Mouse (Mus musculus) spleen, postnatal 10 days (tissue): Measurements from ENCODE around the gene Brd3os.
A peak's percentile ranks its signal among the peaks of the same experiment; 100 is the strongest.

Experiments
- DNase-seq, 2 experiments: peaks; one replicate each; pipeline ENCODE4 v3.0.0; 2021 to 2022; ENCODE audit warnings: low spot score in 2 of 2

The Brd3os gene

GRCm38 (mm10) chr2:27421293-27422068, 20.6 kb upstream of the Brd3os start:
- no peak for DNase-seq

GRCm38 (mm10) chr2:27423596-27423995, 18.5 kb upstream of the Brd3os start:
- DNase-seq: no peak

DNA sequence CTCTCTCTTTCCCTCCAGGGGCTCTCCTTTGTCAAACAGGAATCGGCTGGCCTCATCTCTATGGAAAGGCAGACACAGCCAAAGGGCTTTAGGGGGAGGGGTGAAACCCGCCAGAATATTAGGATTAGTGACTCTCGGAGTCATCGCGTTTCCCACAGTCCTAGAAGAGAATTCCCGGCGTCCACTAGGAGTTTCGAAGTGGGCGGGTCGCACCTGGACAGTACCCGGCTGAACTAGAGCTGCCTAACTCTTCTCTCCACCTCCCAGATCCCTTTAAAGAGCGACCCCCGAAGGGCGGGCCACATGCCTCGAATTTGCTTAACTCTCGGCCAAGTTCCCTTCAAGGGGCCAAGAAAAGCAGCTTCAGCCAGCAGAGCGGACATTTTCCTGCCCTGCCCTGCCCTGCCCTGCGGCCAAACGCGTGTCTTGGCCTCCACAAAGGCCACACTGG, 16.9 kb upstream of the Brd3os start:
- DNase-seq: no peak

DNA sequence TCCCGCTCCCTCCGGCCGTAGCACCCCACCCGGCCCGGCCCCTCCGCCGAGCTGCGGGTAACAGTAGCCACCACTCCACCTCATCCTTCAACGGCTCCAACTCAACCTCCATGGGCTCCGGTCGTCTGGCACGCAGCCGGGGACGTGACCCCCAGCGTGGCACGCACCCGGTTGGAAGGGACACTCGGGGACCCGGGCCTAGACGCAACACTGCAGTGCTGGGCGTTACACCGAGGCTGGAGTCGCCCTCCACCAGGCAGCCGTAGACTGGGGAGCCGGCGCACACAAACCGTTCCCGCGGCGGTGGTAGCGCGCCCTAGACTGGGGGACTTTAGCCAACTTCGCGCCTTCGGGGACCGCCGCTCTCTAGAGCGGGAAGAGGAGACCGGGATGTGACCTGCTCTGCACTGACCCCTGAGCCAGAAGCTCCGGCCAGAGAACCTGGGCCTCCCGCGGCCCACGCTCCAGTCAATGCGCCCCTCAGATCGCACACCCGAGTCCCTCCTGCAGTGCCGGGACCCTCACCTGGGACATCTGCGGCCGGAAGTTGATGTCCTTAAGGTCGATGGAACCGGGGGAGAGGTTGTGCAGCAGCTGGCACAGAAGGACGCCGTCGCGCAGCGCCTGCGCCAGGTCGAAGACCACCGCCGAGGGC, 16.2 kb upstream of the Brd3os start:
- peak in 1 of 2 experiments; percentile 49 for DNase-seq

GRCm38 (mm10) chr2:27426406-27426854, 15.7 kb upstream of the Brd3os start:
- no peak for DNase-seq

DNA sequence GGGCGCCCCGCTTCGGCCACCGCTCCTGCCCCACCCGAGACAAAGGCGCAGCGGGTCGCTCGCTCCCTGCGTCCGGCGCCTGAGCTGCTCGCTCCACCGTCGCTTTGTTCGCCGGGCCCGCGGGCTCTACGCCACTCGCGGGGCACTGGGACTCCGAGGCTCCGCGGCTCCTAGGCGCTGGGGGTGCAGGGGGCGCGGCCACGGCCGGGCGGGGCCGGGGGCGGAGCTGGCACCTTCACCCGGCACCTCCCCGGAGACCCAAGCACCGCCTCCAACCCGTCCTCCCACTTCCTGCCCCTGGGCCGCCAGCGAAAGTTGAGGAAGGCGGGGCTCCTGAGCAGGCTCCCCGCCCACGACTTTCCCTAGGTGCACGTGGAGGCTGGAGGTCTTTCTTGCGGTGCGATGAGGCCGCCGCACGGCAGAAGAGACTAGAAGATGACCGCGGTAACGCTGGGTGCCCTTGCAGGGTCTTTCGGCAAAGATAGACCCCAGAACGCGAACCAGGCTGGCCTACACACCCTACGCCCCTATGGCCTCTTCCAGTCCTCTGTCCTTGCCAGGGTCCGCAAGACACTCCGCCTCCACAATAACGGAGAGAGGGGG, 15.2 kb upstream of the Brd3os start, which contains the start of gene Vav2:
Vav2 (minus strand) TSS at position 179 of the 603 bp plus-strand sequence.
- peak; percentile 76 to 92 for DNase-seq

DNA sequence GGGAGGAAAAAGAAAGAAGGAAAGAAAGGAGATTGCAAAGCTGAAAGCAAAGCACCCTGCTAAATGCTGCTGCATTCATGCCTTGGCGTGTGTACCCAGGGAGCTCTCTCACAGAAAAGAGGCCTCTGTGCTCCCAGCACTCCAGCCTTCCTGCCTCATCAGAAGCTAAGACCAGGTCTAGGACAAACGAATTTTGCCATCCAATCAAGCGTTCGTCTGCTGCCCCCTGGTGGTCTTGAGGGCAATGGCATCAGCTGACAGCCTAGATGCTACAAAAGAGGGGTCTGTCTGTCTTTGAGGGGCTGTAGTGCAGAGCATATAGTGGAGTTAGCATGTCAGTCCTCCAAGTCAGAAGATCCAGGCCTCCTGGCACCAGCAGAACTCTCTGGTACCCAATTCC, 14.1 kb upstream of the Brd3os start:
- DNase-seq: peak; percentile 78 to 88

DNA sequence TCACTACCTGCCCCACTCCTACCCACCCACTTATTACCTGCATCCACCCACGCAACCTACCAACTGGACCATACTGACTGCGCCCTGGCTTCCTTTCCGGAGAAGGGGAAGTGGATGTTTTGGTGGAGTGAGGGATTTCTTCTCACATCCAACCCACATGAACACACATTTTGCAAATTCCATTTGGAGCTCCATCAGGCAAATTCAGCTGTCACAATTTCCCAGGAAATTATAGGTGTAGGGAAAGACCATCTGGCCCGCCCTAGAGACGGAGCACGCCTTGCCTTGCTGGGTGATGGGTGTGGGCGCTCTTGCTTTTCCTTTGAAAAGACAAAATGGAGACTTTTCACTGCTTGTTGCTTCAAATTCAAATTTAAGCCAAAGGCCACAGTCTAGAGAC, 11.5 kb upstream of the Brd3os start:
- no peak for DNase-seq

- DNase-seq: no peak
These were observed 9.5 kb upstream of the Brd3os start for GRCm38 (mm10) chr2:27432599-27432998.

- DNase-seq: no peak
These were observed 4.2 kb upstream of the Brd3os start for GRCm38 (mm10) chr2:27437876-27438275.

- peak in 1 of 2 experiments; percentile 77 for DNase-seq
These were observed 3.8 kb upstream of the Brd3os start for GRCm38 (mm10) chr2:27438281-27438680.

GRCm38 (mm10) chr2:27442708-27443449, 755 bp downstream of the Brd3os start:
- no peak for DNase-seq

- DNase-seq: no peak
These were observed 1.3 kb downstream of the Brd3os start for GRCm38 (mm10) chr2:27443450-27443708.

GRCm38 (mm10) chr2:27445910-27446309, 3.8 kb downstream of the Brd3os start:
- DNase-seq: no peak

GRCm38 (mm10) chr2:27446812-27447211, 4.7 kb downstream of the Brd3os start:
- DNase-seq: no peak

DNA sequence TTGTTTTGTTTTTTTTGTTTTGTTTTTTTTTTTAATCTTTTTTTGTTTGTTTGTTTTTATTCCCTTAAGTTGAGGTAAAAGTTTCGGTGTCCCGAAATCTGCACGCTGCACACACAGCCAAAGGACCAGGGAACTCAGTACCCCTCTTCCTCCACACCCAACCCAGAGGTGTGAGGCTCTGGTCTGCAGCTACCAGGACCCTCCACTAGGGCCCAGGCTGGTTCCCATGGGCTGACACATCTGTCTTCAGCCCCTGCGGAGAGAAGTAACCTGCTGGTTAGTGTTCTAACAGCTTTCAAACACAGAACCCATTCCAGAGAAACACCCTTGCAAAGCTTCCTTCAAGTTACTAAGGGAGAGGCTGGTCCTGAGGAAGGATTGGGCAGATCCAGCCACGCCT, 5.7 kb downstream of the Brd3os start:
- no peak for DNase-seq

DNA sequence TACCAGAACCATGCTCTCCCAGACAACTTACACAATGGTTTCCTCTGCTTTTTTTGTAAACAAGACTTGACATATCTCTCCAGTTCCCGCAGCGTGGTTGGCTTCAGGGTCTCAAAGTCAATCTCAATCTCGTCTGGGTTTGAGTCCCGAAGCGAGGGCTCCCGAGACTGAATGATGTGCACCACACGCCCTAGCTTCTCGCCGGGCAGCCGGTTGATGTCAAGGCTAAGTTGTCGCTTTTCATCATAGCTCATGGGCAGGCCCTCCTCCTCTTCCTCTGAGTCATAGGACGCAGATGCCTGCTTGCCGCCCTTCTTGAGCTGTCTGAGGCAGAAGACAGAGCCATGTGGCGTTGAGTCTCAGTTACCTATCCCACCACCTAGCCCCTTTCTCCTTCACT, 8.1 kb downstream of the Brd3os start:
- no peak for DNase-seq

- DNase-seq: no peak
These were observed 17.6 kb downstream of the Brd3os start for GRCm38 (mm10) chr2:27459735-27460134.

DNA sequence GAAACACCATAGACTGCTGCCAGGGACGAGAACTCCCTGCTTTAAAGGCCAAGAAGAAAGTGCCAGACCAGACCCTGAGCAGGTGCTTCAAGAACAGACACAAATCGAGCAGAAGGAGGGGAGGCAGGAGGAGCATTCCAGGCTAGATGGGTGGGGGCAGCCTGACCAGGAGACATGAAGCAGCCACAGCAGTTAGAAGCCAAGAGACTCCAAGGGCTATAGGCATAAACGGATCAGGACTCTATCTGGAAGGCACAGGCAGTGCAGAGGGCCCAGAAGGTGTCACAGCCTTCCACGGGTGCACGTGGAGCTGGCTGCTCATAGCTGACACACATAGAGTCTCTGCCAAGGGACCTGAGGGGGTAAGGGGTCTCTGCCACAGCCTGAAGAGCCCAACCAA, 18.0 kb downstream of the Brd3os start:
- DNase-seq: no peak

- DNase-seq: no peak
These were observed 18.5 kb downstream of the Brd3os start for GRCm38 (mm10) chr2:27460651-27461050.

DNA sequence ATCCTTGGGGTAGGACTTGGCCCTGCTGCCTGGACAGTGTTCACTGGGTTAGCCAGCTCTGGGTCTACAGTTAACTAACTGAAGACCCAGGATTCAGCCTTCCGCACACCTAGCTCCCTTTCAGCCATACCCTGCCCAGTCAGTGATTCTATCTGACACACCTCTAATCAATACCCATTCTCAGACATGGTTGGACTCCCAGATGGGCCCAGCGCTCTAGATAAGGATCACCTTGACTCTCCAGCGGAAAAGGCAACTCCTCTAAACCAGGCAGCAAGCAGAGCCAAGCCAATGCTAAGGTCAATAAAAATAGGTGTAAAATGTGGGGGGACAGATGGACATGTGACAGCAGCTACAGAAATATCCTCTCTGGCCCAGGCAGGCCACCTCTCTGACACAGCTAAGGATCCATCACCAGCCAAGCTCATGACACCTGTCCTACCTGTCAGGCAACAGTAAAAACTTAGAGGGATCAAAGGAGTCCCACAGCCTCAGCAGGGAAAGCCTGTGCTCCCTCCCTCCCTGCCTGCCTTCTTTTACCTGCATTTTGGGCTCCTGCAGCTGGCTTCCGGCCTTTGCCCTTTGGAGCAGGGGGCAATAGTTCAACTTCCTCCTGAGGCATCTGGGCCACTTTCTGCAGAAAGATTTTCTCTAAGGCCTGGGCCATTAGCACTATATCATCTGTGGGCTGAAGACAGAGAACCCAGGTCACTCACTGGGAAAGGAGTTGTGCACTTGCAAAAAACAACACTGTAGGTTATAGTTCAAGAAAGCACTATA, 19.9 kb downstream of the Brd3os start:
- DNase-seq: no peak
